Mouse (Mus musculus): Measurements from ENCODE around the gene Gm42906.

- no peak for TF ChIP-seq POLR2A (IDR thresholded peaks at IDR 0.05; ENCODE audit: extremely low read depth, insufficient read depth, low read length)
- TF ChIP-seq CTCF (IDR thresholded peaks at IDR 0.05; ENCODE audit: extremely low read depth, insufficient read depth, low read length) = no peak
Measured at GRCm38 (mm10) chr5:151080276-151080675, 347.7 kb downstream of the Gm42906 start.
